Mouse (Mus musculus) testis, adult 2 months (tissue): Measurements from ENCODE around the gene Cdc42ep4.

Source experiments
- CTCF ChIP-seq: fragments of 200-500 bp; IDR thresholded peaks from 2 replicates; pipeline ENCODE4 v1.5.1; 2012; ENCODE audit warnings: low read depth, mild to moderate bottlenecking, inconsistent platforms, low read length, moderate library complexity; ENCODE audit not compliant: control insufficient read depth, insufficient read depth, insufficient replicate concordance
- POLR2A ChIP-seq: fragments of 200-500 bp; IDR thresholded peaks from 2 replicates; pipeline ENCODE4 v1.6.1; 2012; ENCODE audit warnings: low read depth, mild to moderate bottlenecking, inconsistent platforms, low read length, moderate library complexity; ENCODE audit not compliant: control insufficient read depth

- TF ChIP-seq CTCF (no peak), POLR2A (no peak)
These were observed 74.3 kb downstream of the Cdc42ep4 start for GRCm38 (mm10) chr11:113677378-113677777.
